Mouse (Mus musculus): ENCODE data around the gene Ffar1.
"Not testable (repeated sequence)": the region's sequence is repeated elsewhere in the genome, so short reads cannot be mapped to it uniquely, and the experiment has no call there.

The Ffar1 gene

GRCm38 (mm10) chr7:30847934-30848333, 13.4 kb downstream of the Ffar1 start:
- DNase-seq (ENCODE audit: low spot score in 2 of 2), result no peak

DNA sequence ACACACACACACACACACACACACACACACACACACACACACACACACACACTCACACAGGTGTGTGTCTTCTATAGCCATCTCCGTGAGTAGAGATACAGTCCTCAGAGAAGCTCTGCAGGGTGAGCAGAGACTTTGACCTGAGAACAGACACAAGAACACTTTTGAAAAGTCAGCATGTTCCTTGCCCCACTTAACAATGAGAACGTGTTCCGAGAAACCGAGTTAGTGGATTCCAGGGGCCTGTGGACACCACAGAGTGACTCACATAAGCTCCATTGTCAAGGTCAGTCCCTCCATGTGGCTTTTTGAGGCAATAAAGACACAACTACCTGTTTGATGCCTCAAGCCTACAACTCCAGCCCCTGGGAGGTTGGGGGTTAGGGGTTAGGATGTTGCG, 14.0 kb downstream of the Ffar1 start:
- DNase-seq (ENCODE audit: low spot score in 2 of 2), result no peak

DNA sequence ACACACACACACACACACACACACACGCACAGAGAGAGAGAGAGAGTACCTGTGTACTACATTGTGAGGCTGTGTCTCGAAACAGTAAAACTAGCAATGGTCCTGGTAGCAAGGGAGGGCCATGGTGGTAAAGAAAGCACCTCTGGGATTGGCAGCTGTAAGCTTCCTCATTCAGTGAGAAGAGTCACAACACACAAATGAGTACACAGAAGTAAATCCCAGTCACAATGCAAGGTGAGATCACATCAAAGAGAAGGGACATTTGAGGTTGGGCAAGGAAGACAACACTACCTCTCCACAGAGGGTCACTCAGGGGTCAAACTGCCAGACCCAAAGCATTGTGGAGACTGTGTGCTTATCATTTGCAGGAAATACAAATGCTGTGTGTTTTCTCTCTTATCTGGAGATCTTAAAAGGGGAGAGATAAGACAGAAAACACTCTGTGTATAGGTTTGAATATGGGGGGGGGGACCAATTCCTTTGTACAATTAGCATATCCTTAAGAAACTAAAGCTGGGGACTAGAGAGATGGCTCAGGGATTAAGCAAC, 14.8 kb downstream of the Ffar1 start:
- no peak for DNase-seq (ENCODE audit: low spot score in 2 of 2)

DNA sequence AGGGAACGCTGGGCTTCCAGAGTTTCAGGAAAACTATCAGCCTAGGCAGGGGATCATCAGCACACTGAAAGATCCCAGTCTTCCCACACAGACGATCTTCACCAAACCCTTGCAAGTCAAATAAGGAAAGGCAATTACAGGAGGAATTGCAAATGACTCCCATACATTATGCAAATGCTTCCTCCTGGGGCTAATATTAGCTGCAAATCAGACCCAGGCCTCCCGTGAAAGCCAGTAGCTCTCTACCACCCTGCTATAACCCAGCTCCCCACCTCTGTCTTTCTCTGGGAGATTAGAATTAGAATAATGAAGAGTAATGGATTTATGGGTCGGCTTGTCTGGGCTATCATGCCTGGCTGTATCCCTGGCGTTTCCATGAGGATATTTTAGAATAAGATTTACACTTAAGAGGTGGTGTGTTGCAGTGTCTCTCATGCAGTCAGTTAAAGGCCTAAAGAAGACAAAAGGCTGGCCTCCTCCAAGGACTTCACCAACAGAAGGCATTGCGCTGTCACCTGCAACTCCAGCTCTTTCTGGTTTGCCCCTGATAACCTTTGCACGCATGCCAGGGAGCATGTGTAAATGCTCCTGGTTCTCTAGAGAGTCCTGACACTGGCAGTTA, 16.6 kb downstream of the Ffar1 start:
- peak in 1 of 2 experiments; percentile 5 for DNase-seq (ENCODE audit: low spot score in 2 of 2)

DNA sequence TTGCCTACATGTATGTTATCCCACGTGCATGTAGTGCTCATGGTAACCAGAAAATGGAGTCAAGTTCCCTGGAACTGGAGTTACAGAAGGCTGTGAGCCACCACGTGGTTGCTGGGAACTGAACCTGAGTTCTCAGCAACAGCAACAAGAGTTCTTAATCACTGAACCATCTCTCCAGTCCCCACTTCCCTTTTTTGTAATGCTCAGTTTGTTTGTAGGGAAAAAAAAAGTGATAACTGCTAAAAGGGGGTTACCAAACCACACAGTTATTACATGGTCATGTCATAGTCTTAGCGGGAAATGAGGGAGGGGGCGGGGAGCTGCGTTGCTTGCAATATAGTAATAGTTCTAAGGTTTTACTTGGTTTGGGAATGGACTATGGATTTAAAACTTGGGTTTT, 19.3 kb downstream of the Ffar1 start:
- no peak for DNase-seq (ENCODE audit: low spot score in 2 of 2)

- no peak for DNase-seq (ENCODE audit: low spot score in 2 of 2)
Observed at GRCm38 (mm10) chr7:30841379-30841778, 20.0 kb downstream of the Ffar1 start.

- no peak for DNase-seq (ENCODE audit: low spot score in 2 of 2)
Observed at GRCm38 (mm10) chr7:30840306-30840705, 21.1 kb downstream of the Ffar1 start.

- DNase-seq (ENCODE audit: low spot score in 2 of 2), result no peak
Observed at GRCm38 (mm10) chr7:30837277-30837676, 24.1 kb downstream of the Ffar1 start.

- DNase-seq (ENCODE audit: low spot score in 2 of 2), result not testable (repeated sequence)
Observed at GRCm38 (mm10) chr7:30832684-30833083, 28.7 kb downstream of the Ffar1 start.

DNA sequence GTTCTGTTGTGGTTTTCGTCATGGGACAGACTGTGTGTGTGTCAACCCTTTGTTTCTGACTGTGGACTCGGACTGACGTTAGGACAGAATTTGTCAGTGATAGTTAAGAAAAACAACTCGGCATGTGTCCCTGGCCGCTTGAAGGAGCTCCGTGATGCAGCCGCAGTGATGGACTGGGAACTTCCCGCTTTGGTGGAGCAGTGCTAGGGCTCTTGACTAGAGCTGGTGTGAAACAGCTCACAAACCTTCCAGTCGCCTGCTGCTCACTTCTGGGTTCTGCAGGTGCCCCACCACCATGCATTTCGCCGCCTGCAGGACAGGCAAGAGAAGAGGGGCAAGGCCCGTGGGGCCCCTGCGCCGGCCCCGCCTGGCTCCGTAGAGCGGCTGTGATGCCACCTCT, 29.1 kb downstream of the Ffar1 start:
- DNase-seq (ENCODE audit: low spot score in 2 of 2), result no peak

GRCm38 (mm10) chr7:30829428-30829827, 31.9 kb downstream of the Ffar1 start:
- no peak for DNase-seq (ENCODE audit: low spot score in 2 of 2)

DNA sequence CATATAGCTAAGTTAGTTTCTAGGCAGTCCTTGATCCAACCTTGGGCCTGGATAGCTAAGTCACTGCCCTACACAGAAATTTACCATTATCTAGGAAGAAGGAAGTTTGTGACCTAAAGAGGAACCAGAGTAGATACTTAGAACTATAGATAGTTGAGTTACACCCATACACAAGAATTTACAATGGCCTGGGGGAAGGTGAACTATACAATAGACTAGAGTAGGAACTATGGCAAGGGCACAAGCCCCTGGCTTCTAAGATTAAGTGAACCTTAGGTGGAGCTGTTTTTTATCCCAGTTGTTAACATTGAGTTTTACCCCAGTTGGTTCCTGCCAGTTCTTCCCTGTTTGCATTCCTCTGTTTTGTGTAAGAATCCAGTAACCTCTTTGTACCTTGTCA, 32.5 kb downstream of the Ffar1 start:
- DNase-seq (ENCODE audit: low spot score in 2 of 2), result not testable (repeated sequence)

DNA sequence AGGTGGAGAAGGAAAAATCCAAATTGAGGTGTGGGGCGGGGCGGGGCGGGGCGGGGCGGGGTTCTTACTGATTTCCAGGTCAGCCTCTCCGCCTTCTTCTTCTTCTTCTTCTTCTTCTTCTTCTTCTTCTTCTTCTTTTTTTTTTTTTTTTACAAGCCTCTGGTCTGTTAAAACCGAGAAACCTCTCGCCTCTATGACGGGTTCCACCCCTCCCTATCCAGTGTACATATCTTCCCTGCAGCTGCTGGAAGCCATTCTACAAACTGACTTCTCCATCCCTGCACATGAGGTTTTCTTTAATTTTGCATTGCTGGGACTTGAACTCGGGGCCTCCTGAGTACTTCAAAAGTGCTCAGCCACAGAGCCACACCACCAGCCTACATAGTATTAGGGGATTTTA, 34.7 kb downstream of the Ffar1 start:
- no peak for DNase-seq (ENCODE audit: low spot score in 2 of 2)

GRCm38 (mm10) chr7:30824306-30824705, 37.1 kb downstream of the Ffar1 start:
- no peak for DNase-seq (ENCODE audit: low spot score in 2 of 2)

DNA sequence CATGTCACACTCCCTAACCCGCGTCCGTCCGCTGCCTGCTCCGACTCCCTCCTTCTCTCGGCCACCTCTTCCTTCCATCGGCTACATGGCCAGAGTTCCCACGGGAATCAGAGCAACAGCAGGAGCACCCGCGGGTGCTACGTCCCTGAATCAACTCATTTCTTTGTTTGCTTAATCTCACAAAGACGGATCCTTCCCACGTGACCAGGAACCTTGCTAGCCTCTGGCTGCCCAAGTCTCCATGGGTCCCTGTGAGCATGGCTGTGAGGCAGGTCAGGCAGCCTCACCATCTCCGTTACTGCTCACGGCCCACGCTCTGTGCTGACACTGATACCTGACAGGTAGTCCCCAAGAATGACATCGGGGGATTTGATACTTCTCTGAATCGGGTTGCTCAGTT, 37.7 kb downstream of the Ffar1 start, which contains the start of gene Ffar2:
Ffar2 (minus strand) TSS at position 101 of the 400 bp plus-strand sequence.
- no peak for DNase-seq (ENCODE audit: low spot score in 2 of 2)

DNA sequence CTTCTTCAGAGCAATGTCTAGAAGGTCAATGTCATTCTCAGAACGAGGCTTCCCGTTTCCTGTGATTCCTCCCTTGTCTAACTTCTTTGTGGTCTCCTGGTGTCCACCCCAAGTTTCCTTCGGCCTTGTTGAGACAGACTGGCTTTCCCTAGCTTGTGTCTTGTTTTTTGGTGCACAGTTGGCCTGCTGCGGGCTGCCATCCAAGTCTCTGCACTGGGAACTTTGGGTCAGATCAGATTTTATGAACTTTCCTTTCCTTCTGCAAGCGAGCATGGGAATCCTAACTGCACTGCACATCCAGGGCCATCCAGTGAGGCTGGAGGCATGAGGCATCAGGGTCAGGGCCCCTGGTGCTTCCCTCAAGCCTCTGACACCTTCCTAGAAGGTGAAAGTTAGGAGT, 39.8 kb downstream of the Ffar1 start:
- no peak for DNase-seq (ENCODE audit: low spot score in 2 of 2)

DNA sequence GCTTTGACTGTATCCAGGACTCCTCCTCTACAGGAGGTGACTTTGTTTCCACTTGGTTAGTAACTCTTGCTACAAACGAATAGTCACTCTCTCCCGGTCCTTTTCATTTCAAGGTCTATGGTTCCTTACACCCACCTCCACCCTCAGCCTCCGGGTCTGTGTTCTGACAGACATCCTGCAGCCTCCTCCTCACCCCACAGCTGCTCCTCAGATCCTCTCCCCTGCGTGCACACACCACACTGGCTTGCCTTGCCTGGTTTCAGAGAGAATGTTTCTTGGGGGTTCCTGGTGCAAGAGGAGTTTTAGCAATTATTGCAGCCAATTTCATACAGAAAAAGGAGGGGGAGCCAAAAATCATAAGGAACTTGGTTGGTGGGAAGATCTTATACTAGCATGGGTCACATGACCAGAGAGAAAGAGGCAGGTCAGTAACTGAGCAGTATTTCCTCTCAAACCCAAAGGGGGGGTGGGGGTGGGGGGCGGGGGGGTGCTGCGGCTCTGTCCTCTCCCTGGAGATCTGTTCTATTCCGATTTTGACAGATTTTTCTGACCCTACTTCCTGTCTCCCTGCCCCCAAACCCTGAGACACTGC, 40.4 kb downstream of the Ffar1 start:
- no peak for DNase-seq (ENCODE audit: low spot score in 2 of 2)

GRCm38 (mm10) chr7:30820131-30820530, 41.2 kb downstream of the Ffar1 start:
- DNase-seq (ENCODE audit: low spot score in 2 of 2), result no peak

GRCm38 (mm10) chr7:30812291-30812807, 49.0 kb downstream of the Ffar1 start:
- no peak for DNase-seq (ENCODE audit: low spot score in 2 of 2)

- DNase-seq (ENCODE audit: low spot score in 2 of 2), result no peak
Observed at GRCm38 (mm10) chr7:30811757-30812290, 49.5 kb downstream of the Ffar1 start.

DNA sequence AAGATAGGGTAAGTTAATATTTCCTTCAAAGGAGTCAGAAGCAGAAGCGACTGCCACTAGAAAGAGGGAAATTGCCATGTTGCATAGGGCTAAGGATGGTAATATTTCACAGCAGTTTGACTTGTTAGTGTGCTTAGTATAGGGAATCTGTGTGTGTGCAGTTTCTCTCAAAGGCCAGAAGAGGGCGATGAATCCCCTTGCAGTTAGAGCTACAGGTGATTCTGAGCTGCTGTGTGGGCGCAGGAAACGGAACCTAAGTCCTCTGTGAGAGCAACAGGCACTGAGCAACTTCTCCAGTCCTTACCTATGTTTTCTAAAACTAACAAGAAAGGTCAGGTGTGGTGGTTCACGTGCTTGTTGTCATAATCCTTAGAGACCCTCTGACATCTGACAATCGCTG, 51.0 kb downstream of the Ffar1 start:
- no peak for DNase-seq (ENCODE audit: low spot score in 2 of 2)
